Mouse (Mus musculus) hindbrain, embryonic 12.5 days (tissue): ENCODE measurements at regions not wholly inside any gene's neighbourhood (a gene's known extent, or its start where the extent isn't known, plus 50 kb on each side); places are given as distances from the start of the nearest gene placed in this dataset.

Experiments
- ATAC-seq: fragments of 200-750 bp; cut with Nextera tagmentation; 2 replicates; pipeline ENCODE4 v1.8.0; 2017; ENCODE audit warnings: moderate TSS enrichment; ENCODE audit not compliant: low FRiP score
- H3K27ac ChIP-seq: fragments of 300-500 bp; sonication (generic); 2 replicates; pipeline ENCODE4 v1.5.1; 2016; ENCODE audit warnings: mild to moderate bottlenecking
- H3K27me3 ChIP-seq: fragments of 300-500 bp; sonication (generic); 2 replicates; pipeline ENCODE4 v1.6.1; 2016; ENCODE audit warnings: mild to moderate bottlenecking
- H3K36me3 ChIP-seq: fragments of 300-500 bp; sonication (generic); 2 replicates; pipeline ENCODE4 v1.6.1; 2016; ENCODE audit warnings: mild to moderate bottlenecking
- H3K4me1 ChIP-seq: fragments of 300-500 bp; sonication (generic); 2 replicates; pipeline ENCODE4 v1.6.1; 2016
- H3K4me2 ChIP-seq: fragments of 300-500 bp; sonication (generic); replicated peaks from 2 replicates; pipeline ENCODE4 v1.6.1; 2016; ENCODE audit warnings: mild to moderate bottlenecking
- H3K4me3 ChIP-seq: fragments of 300-500 bp; sonication (generic); 2 replicates; pipeline ENCODE4 v1.5.1; 2016; ENCODE audit warnings: mild to moderate bottlenecking
- H3K9ac ChIP-seq: fragments of 300-500 bp; sonication (generic); 2 replicates; pipeline ENCODE4 v1.6.1; 2016; ENCODE audit warnings: mild to moderate bottlenecking, moderate library complexity
- H3K9me3 ChIP-seq: fragments of 300-500 bp; sonication (generic); replicated peaks from 2 replicates; pipeline ENCODE4 v1.6.1; 2016; ENCODE audit warnings: mild to moderate bottlenecking
- WGBS: fragments of 180-500 bp; shearing (Covaris S2); methylation state at CpG from one replicate; pipeline ENCODE4 v1.1.7; 2016; 5-methylcytosine and 5-hydroxymethylcytosine counted together

GRCm38 (mm10) chr12:13709806-13710205 lies 440.9 kb downstream of the Nbas start:
- 80% methylated on average over 3 of the region's 3 CpGs for WGBS
- Histone ChIP-seq H3K9me3 (no peaks in the 10 kb centered on the region; the same call in 1 of the 2 replicates), H3K9ac (no peak overlapping the region), H3K4me3 (no peak overlapping the region), H3K4me2 (no peak overlapping the region), H3K27me3 (no peaks in the 10 kb centered on the region), H3K27ac (no peak overlapping the region), H3K4me1 (no peaks in the 10 kb centered on the region), H3K36me3 (no peaks in the 10 kb centered on the region)
- no peak for ATAC-seq

GRCm38 (mm10) chr12:13707747-13708146 lies 438.8 kb downstream of the Nbas start:
- WGBS, result 82% methylated on average over 5 of the region's 5 CpGs
- no peak for ATAC-seq
- no peaks in the 10 kb centered on the region for H3K36me3 ChIP-seq
- H3K27me3 ChIP-seq, result no peaks in the 10 kb centered on the region
- no peaks in the 10 kb centered on the region for H3K9me3 ChIP-seq
- no peak overlapping the region for H3K27ac ChIP-seq
- H3K4me1 ChIP-seq, result no peaks in the 10 kb centered on the region
- H3K4me2 ChIP-seq, result no peak overlapping the region
- no peak overlapping the region for H3K9ac ChIP-seq
- no peak overlapping the region for H3K4me3 ChIP-seq

GRCm38 (mm10) chr12:13706510-13706909 lies 437.6 kb downstream of the Nbas start:
- no peak overlapping the region for H3K4me3 ChIP-seq
- 43% methylated on average over 4 of the region's 4 CpGs for WGBS
- no peaks in the 10 kb centered on the region for H3K27me3 ChIP-seq
- H3K36me3 ChIP-seq, result no peaks in the 10 kb centered on the region
- H3K9me3 ChIP-seq, result no peaks in the 10 kb centered on the region
- H3K9ac ChIP-seq, result no peak overlapping the region
- peak; percentile 57; the same call in 1 of the 2 replicates for ATAC-seq
- no peaks in the 10 kb centered on the region for H3K4me1 ChIP-seq
- no peak overlapping the region for H3K27ac ChIP-seq
- no peak overlapping the region for H3K4me2 ChIP-seq

- ATAC-seq, result no peak
- Histone ChIP-seq H3K4me1 (no peaks in the 10 kb centered on the region), H3K27ac (no peak overlapping the region), H3K9ac (no peak overlapping the region), H3K27me3 (no peaks in the 10 kb centered on the region), H3K9me3 (no peaks in the 10 kb centered on the region), H3K4me3 (no peak overlapping the region), H3K4me2 (no peak overlapping the region), H3K36me3 (no peaks in the 10 kb centered on the region)
- 78% methylated on average over 3 of the region's 3 CpGs for WGBS
These were observed 434.7 kb downstream of the Nbas start for GRCm38 (mm10) chr12:13703604-13704003.

- Histone ChIP-seq H3K4me2 (no peak overlapping the region), H3K9me3 (no peaks in the 10 kb centered on the region), H3K27ac (no peak overlapping the region), H3K36me3 (no peaks in the 10 kb centered on the region), H3K4me3 (no peak overlapping the region), H3K4me1 (no peaks in the 10 kb centered on the region), H3K27me3 (no peaks in the 10 kb centered on the region), H3K9ac (no peak overlapping the region)
- WGBS, result 93% methylated on average over 2 of the region's 2 CpGs
- no peak for ATAC-seq
These were observed 430.9 kb downstream of the Nbas start for GRCm38 (mm10) chr12:13699858-13700257.

GRCm38 (mm10) chr12:13698834-13699233 lies 429.9 kb downstream of the Nbas start:
- no peak overlapping the region for H3K4me3 ChIP-seq
- no peaks in the 10 kb centered on the region for H3K27me3 ChIP-seq
- ATAC-seq, result no peak
- no peaks in the 10 kb centered on the region for H3K4me1 ChIP-seq
- no peak overlapping the region for H3K27ac ChIP-seq
- H3K4me2 ChIP-seq, result no peak overlapping the region
- 73% methylated on average over 4 of the region's 4 CpGs for WGBS
- no peak overlapping the region for H3K9ac ChIP-seq
- no peaks in the 10 kb centered on the region for H3K9me3 ChIP-seq
- H3K36me3 ChIP-seq, result no peaks in the 10 kb centered on the region

GRCm38 (mm10) chr12:13691394-13692165 lies 422.6 kb downstream of the Nbas start:
- peak; percentile 73 for ATAC-seq
- Histone ChIP-seq H3K27me3 (no peaks in the 10 kb centered on the region), H3K4me2 (no peak overlapping the region), H3K9ac (no peak overlapping the region), H3K4me3 (no peak overlapping the region), H3K9me3 (no peaks in the 10 kb centered on the region), H3K36me3 (no peaks in the 10 kb centered on the region), H3K4me1 (peaks cover 7% of the 10 kb centered on the region; the same call in 1 of the 2 replicates), H3K27ac (no peak overlapping the region)
- WGBS, result 46% methylated on average over 2 of the region's 2 CpGs

- H3K9me3 ChIP-seq, result no peaks in the 10 kb centered on the region
- H3K4me3 ChIP-seq, result no peak overlapping the region
- no peaks in the 10 kb centered on the region for H3K27me3 ChIP-seq
- H3K4me1 ChIP-seq, result no peaks in the 10 kb centered on the region
- WGBS, result 77% methylated on average over 1 of the region's 1 CpGs
- H3K4me2 ChIP-seq, result no peak overlapping the region
- no peak overlapping the region for H3K9ac ChIP-seq
- ATAC-seq, result no peak
- no peak overlapping the region for H3K27ac ChIP-seq
- no peaks in the 10 kb centered on the region for H3K36me3 ChIP-seq
These were observed 408.3 kb downstream of the Nbas start for GRCm38 (mm10) chr12:13677266-13677665.

GRCm38 (mm10) chr12:13669453-13669852 lies 400.5 kb downstream of the Nbas start:
- ATAC-seq, result no peak
- H3K9ac ChIP-seq, result no peak overlapping the region
- H3K36me3 ChIP-seq, result no peaks in the 10 kb centered on the region
- no peaks in the 10 kb centered on the region for H3K27me3 ChIP-seq
- H3K4me2 ChIP-seq, result no peak overlapping the region
- no peak overlapping the region for H3K4me3 ChIP-seq
- H3K27ac ChIP-seq, result no peak overlapping the region
- H3K9me3 ChIP-seq, result no peaks in the 10 kb centered on the region
- no peaks in the 10 kb centered on the region for H3K4me1 ChIP-seq

- no peak for ATAC-seq
- no peak overlapping the region for H3K27ac ChIP-seq
- H3K4me3 ChIP-seq, result no peak overlapping the region
- no peaks in the 10 kb centered on the region for H3K36me3 ChIP-seq
- H3K9ac ChIP-seq, result no peak overlapping the region
- H3K27me3 ChIP-seq, result no peaks in the 10 kb centered on the region
- H3K9me3 ChIP-seq, result no peaks in the 10 kb centered on the region
- no peak overlapping the region for H3K4me2 ChIP-seq
- 75% methylated on average over 3 of the region's 3 CpGs for WGBS
- no peaks in the 10 kb centered on the region for H3K4me1 ChIP-seq
These were observed 399.6 kb downstream of the Nbas start for GRCm38 (mm10) chr12:13668485-13669022.

- no peak for ATAC-seq
- Histone ChIP-seq H3K9ac (no peak overlapping the region), H3K36me3 (no peaks in the 10 kb centered on the region), H3K27me3 (no peaks in the 10 kb centered on the region), H3K4me3 (no peak overlapping the region), H3K27ac (no peak overlapping the region), H3K9me3 (no peaks in the 10 kb centered on the region), H3K4me2 (no peak overlapping the region), H3K4me1 (no peaks in the 10 kb centered on the region)
- 57% methylated on average over 1 of the region's 1 CpGs for WGBS
These were observed 370.4 kb downstream of the Nbas start for GRCm38 (mm10) chr12:13639336-13639735.
